Mouse (Mus musculus) embryonic facial prominence, embryonic 10.5 days (tissue): Measurements from ENCODE around the gene Dclk2. TPM values are rescaled to one million over a fixed set of nuclear protein-coding genes. Genes with fewer than 3 reads are reported as not detected.

Experiments
- DNase-seq: peaks from one replicate; pipeline ENCODE4 v3.0.0-alpha.2; 2017; ENCODE audit warnings: low spot score
- H3K27ac ChIP-seq: fragments of 300-500 bp; sonication (generic); replicated peaks from 2 replicates; pipeline ENCODE4 v1.5.1; 2016; ENCODE audit warnings: mild to moderate bottlenecking
- H3K27me3 ChIP-seq: fragments of 300-500 bp; sonication (generic); replicated peaks from 2 replicates; pipeline ENCODE4 v1.6.1; 2016; ENCODE audit warnings: low read depth, mild to moderate bottlenecking; ENCODE audit not compliant: poor library complexity, severe bottlenecking
- H3K36me3 ChIP-seq: fragments of 300-500 bp; sonication (generic); replicated peaks from 2 replicates; pipeline ENCODE4 v1.6.1; 2016; ENCODE audit warnings: mild to moderate bottlenecking, moderate library complexity
- H3K4me1 ChIP-seq: fragments of 300-500 bp; sonication (generic); 2 replicates; pipeline ENCODE4 v1.6.1; 2016
- H3K4me3 ChIP-seq: fragments of 300-500 bp; sonication (generic); 2 replicates; pipeline ENCODE4 v1.5.1; 2016; ENCODE audit warnings: mild to moderate bottlenecking, moderate library complexity
- H3K9me3 ChIP-seq: fragments of 300-500 bp; sonication (generic); 2 replicates; pipeline ENCODE4 v1.6.1; 2016; ENCODE audit warnings: mild to moderate bottlenecking
- WGBS: fragments of 180-500 bp; shearing (Covaris S2); methylation state at CpG from one replicate; pipeline ENCODE4 v1.1.7; 2016; 5-methylcytosine and 5-hydroxymethylcytosine counted together
- polyA plus RNA-seq: library from polyadenylated mRNA; unstranded; fragments of >200 nt; fragmentation: Nextera tagmentation; extraction: Ambion mirVana; gene quantifications from 2 replicates; pipeline ENCODE4 v1.2.1, GENCODE M21; 2016

Dclk2 gene
- polyA plus RNA-seq, 1 experiment from 2014 or later, result 14.2 TPM

GRCm38 (mm10) chr3:86806834-86807233, 113.8 kb downstream of the Dclk2 start:
- peaks cover 19% of the 10 kb centered on the region for H3K36me3 ChIP-seq
- no peak overlapping the region for H3K27ac ChIP-seq
- H3K4me1 ChIP-seq, result peaks cover 20% of the 10 kb centered on the region
- DNase-seq, result no peak
- H3K4me3 ChIP-seq, result no peak overlapping the region
- no peaks in the 10 kb centered on the region for H3K27me3 ChIP-seq
- H3K9me3 ChIP-seq, result no peaks in the 10 kb centered on the region
- 94% methylated on average over 9 of the region's 9 CpGs for WGBS

GRCm38 (mm10) chr3:86804265-86804664, 116.4 kb downstream of the Dclk2 start:
- no peak for DNase-seq
- 92% methylated on average over 9 of the region's 9 CpGs for WGBS
- peaks cover 8% of the 10 kb centered on the region for H3K4me1 ChIP-seq
- no peaks in the 10 kb centered on the region for H3K9me3 ChIP-seq
- no peaks in the 10 kb centered on the region for H3K27me3 ChIP-seq
- H3K36me3 ChIP-seq, result peaks cover 20% of the 10 kb centered on the region
- H3K4me3 ChIP-seq, result no peak overlapping the region
- no peak overlapping the region for H3K27ac ChIP-seq

GRCm38 (mm10) chr3:86802825-86803224, 117.8 kb downstream of the Dclk2 start:
- Histone ChIP-seq H3K27me3 (no peaks in the 10 kb centered on the region), H3K9me3 (no peaks in the 10 kb centered on the region), H3K4me3 (no peak overlapping the region), H3K27ac (peak overlapping the region; percentile 5; the same call in 1 of the 2 replicates), H3K4me1 (peaks cover 9% of the 10 kb centered on the region), H3K36me3 (peaks cover 27% of the 10 kb centered on the region)
- WGBS, result 65% methylated on average over 8 of the region's 8 CpGs
- no peak for DNase-seq

GRCm38 (mm10) chr3:86800841-86801240, 119.8 kb downstream of the Dclk2 start:
- Histone ChIP-seq H3K4me1 (peaks cover 14% of the 10 kb centered on the region), H3K9me3 (no peaks in the 10 kb centered on the region), H3K27ac (no peak overlapping the region), H3K27me3 (no peaks in the 10 kb centered on the region), H3K36me3 (peaks cover 26% of the 10 kb centered on the region), H3K4me3 (no peak overlapping the region)
- no peak for DNase-seq
- WGBS, result 87% methylated on average over 8 of the region's 8 CpGs

DNA sequence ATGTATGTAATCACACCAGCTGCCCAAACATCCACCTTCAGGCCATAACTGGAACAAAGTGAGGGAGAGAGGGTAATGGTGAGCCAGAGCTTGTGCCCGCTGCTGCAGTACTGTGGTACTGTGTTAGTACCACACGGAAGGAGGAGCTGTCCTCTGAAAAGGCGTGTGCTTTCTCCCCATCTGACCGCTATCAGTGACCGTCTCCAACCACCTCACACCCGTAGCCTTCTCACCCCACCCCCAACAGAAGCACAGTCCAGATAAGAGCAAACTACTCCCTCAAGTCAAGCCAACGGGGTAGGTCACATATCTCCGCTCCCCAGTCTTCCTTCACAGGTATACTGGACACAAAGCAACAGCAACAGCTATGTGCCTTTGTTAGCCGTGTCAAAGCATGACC, 121.6 kb downstream of the Dclk2 start:
- H3K27ac ChIP-seq, result no peak overlapping the region
- H3K9me3 ChIP-seq, result no peaks in the 10 kb centered on the region
- H3K36me3 ChIP-seq, result peaks cover 10% of the 10 kb centered on the region; the same call in 1 of the 2 replicates
- H3K4me3 ChIP-seq, result no peak overlapping the region
- H3K27me3 ChIP-seq, result no peaks in the 10 kb centered on the region
- WGBS, result 89% methylated on average over 9 of the region's 9 CpGs
- peaks cover 14% of the 10 kb centered on the region for H3K4me1 ChIP-seq
- DNase-seq, result no peak

GRCm38 (mm10) chr3:86797871-86798460, 122.7 kb downstream of the Dclk2 start:
- Histone ChIP-seq H3K9me3 (no peaks in the 10 kb centered on the region), H3K27me3 (no peaks in the 10 kb centered on the region), H3K4me3 (no peak overlapping the region), H3K27ac (peak overlapping the region; percentile 45; the same call in 1 of the 2 replicates), H3K4me1 (peaks cover 10% of the 10 kb centered on the region), H3K36me3 (peaks cover 20% of the 10 kb centered on the region; the same call in 1 of the 2 replicates)
- DNase-seq, result no peak
- 86% methylated on average over 13 of the region's 13 CpGs for WGBS

GRCm38 (mm10) chr3:86796716-86797115, 123.9 kb downstream of the Dclk2 start:
- Histone ChIP-seq H3K27me3 (no peaks in the 10 kb centered on the region), H3K36me3 (peaks cover 27% of the 10 kb centered on the region; the same call in 1 of the 2 replicates), H3K9me3 (no peaks in the 10 kb centered on the region), H3K27ac (no peak overlapping the region), H3K4me1 (peaks cover 8% of the 10 kb centered on the region; the same call in 1 of the 2 replicates), H3K4me3 (no peak overlapping the region)
- DNase-seq, result peak; percentile 53
- WGBS, result 34% methylated on average over 6 of the region's 6 CpGs

DNA sequence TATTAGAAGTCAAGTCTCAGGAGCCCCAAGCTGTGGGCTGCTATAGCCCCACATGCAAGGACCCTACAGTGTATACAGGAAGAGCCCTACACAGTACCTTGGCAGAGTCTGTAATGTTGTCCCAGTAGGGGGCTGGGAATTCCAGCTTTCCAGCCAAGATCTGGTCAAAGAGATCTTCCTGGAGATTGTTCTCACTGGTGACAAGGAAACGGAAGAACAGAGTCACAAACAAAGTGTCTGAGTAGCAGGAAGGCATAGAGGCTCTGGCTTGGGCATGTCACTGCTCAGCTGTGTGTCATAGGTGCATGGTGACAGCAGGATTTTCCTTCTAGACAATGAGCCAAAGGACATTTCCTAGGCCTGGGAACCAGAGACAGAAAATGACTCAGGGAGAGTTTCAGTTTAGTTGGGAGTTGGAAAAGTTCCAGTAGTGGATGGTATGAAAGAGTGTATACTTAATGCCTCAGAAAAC, 126.9 kb downstream of the Dclk2 start:
- no peak overlapping the region; the same call in 1 of the 2 replicates for H3K27ac ChIP-seq
- no peaks in the 10 kb centered on the region for H3K9me3 ChIP-seq
- H3K36me3 ChIP-seq, result peaks cover 27% of the 10 kb centered on the region; the same call in 1 of the 2 replicates
- peaks cover 31% of the 10 kb centered on the region for H3K4me1 ChIP-seq
- H3K4me3 ChIP-seq, result no peak overlapping the region
- WGBS, result 72% methylated on average over 1 of the region's 1 CpGs
- no peak for DNase-seq
- H3K27me3 ChIP-seq, result no peaks in the 10 kb centered on the region

DNA sequence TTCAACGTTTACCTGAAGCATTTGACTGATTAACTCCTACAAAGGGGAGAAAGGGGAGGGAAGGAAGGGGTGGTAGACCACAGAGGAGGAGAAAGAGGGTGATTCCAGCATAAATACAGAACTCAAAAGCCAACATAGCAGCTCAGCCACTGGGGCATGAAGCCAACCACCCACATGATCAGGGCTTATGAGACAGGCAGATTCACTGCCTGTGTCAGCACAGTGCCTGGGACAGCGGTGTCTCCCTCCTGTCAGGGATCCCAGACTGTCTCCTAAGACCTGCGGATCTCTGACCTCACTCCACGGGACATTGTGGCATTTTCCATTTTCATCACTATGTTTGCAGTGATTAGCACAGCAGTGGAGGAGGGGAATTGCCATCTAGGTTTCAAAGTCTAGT, 127.4 kb downstream of the Dclk2 start:
- H3K27ac ChIP-seq, result no peak overlapping the region; the same call in 1 of the 2 replicates
- H3K4me3 ChIP-seq, result no peak overlapping the region
- WGBS, result 87% methylated on average over 4 of the region's 4 CpGs
- peaks cover 36% of the 10 kb centered on the region for H3K4me1 ChIP-seq
- DNase-seq, result no peak
- H3K9me3 ChIP-seq, result no peaks in the 10 kb centered on the region
- no peaks in the 10 kb centered on the region for H3K27me3 ChIP-seq
- H3K36me3 ChIP-seq, result peaks cover 27% of the 10 kb centered on the region; the same call in 1 of the 2 replicates

DNA sequence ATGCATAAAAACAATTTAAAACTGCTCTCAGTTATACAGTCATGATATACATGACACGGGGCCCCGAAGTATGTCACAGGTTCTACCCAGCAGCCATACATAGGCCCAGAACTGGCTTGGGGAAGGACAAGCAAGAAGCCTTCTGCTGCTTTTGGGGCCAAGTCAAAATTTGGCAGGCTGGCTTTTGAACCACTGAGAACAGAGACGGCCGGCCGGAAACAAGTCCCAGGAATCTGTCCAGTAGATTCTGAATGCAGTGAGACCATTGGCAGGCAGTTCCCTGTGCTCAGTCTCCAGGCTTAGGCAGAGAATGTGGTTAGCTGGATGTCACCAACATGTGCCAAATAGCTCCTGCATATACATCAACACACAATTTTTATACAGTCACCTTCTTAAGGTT, 130.9 kb downstream of the Dclk2 start:
- H3K27ac ChIP-seq, result peak overlapping the region; percentile 54
- H3K36me3 ChIP-seq, result peaks cover 36% of the 10 kb centered on the region
- no peak overlapping the region for H3K4me3 ChIP-seq
- H3K4me1 ChIP-seq, result peaks cover 49% of the 10 kb centered on the region
- H3K27me3 ChIP-seq, result no peaks in the 10 kb centered on the region
- no peaks in the 10 kb centered on the region for H3K9me3 ChIP-seq
- DNase-seq, result no peak
- WGBS, result 81% methylated on average over 5 of the region's 5 CpGs

GRCm38 (mm10) chr3:86788711-86789110, 131.9 kb downstream of the Dclk2 start:
- peaks cover 43% of the 10 kb centered on the region for H3K36me3 ChIP-seq
- peak; percentile 73 for DNase-seq
- no peak overlapping the region for H3K4me3 ChIP-seq
- H3K27ac ChIP-seq, result peak overlapping the region; percentile 81
- H3K27me3 ChIP-seq, result no peaks in the 10 kb centered on the region
- peaks cover 49% of the 10 kb centered on the region for H3K4me1 ChIP-seq
- H3K9me3 ChIP-seq, result no peaks in the 10 kb centered on the region
- WGBS, result 44% methylated on average over 6 of the region's 6 CpGs

DNA sequence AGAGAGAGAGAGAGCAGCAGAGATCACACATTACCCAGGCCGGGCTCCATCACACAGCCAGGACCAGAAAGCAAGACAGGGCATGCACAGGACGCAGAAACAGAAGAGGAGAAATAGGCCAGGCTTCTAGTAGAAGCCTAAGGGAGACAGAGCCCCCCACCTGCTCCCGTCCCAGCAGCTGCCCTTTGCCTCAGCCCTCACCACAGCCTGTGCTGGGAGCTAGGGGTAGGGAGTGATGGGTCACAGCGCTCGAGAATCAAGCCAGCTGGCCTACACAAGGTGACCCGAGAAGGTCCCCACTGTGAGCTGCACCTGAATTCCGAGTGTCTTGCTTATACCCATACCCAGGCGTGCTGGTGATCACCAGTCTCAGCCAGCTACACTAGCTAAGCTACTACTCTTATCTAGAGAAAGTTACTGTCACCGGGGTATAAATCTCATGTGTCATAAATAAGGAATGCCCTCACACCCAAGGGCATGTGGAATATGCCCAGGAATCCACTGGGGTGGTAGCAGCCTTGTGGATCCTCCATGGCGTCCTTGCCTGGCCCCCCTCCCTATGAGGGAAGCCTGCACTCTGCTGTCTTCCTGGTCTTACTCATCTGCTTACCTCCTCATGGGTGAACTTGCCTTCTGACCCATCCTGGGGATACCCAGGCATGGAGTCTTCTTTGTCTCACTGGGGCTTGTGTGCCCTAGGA, 133.1 kb downstream of the Dclk2 start:
- H3K4me1 ChIP-seq, result peaks cover 49% of the 10 kb centered on the region
- H3K36me3 ChIP-seq, result peaks cover 40% of the 10 kb centered on the region
- no peaks in the 10 kb centered on the region for H3K27me3 ChIP-seq
- H3K27ac ChIP-seq, result peak overlapping the region; percentile 81
- peak overlapping the region; percentile 13; the same call in 1 of the 2 replicates for H3K4me3 ChIP-seq
- no peaks in the 10 kb centered on the region for H3K9me3 ChIP-seq
- no peak for DNase-seq
- 85% methylated on average over 10 of the region's 10 CpGs for whole genome bisulfite sequencing
